Mouse (Mus musculus) WW6 (cell line): ENCODE data around the gene Ddx39.
A peak's percentile ranks its signal among the peaks of the same experiment; 100 is the strongest.

Experiments used
- DNase-seq: peaks from one replicate; pipeline ENCODE4 v3.0.0-alpha.2; 2013; ENCODE audit warnings: low read depth, low spot score

The Ddx39 gene

GRCm38 (mm10) chr8:83715031-83715690 is at the start of gene Ddx39:
Gene Ddx39, plus strand, starts transcription at chr8:83715177.
- DNase-seq = peak; percentile 99

- DNase-seq = no peak
These were observed 48.8 kb upstream of the Ddx39 start, which contains the start of gene Ptger1 for GRCm38 (mm10) chr8:83665969-83666865. Gene Ptger1, plus strand, starts transcription at chr8:83666678.

DNA sequence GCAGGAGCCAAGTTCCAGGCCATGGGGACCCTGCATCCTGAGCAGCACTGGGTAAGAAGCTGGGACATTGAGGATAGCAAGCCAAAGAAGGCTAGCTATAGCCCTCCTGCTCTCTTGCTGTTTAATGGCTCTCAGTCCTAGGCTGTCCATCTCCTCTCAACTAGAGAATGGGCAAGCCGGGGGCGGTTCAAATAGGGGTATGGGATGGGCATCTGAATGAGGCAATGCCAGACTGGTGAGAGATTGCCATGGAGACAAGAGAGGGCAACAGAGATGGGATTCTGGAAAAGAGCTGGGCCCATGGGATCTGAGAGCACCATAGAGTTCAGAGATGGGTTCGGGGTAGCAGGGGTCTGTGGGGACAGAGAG is 48.1 kb upstream of the Ddx39 start:
- DNase-seq = no peak

- no peak for DNase-seq
These were observed 47.5 kb upstream of the Ddx39 start for GRCm38 (mm10) chr8:83667526-83667925.

GRCm38 (mm10) chr8:83668010-83668916 is 46.7 kb upstream of the Ddx39 start:
- peak; percentile 77 for DNase-seq

- DNase-seq = no peak
These were observed 46.0 kb upstream of the Ddx39 start for GRCm38 (mm10) chr8:83669013-83669412.

DNA sequence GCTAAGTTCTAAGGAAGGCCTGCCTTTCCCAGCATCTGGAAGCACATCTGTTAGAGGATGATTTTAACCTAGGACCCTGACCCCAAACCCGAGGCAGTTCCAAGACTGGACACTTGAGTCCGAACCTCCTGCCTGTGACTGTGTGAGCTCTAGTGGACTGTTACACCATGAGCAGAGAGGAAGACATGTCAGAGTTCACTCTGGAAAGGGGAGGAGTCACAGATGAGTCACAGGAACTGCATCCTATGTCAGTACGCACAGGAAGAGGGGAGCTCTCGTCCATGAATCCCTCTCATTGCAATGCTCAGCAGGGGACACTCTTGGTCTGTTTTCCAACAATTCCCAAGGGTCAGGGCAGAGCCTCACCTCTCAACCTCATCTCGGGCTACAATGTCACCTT is 42.0 kb upstream of the Ddx39 start:
- DNase-seq = no peak

DNA sequence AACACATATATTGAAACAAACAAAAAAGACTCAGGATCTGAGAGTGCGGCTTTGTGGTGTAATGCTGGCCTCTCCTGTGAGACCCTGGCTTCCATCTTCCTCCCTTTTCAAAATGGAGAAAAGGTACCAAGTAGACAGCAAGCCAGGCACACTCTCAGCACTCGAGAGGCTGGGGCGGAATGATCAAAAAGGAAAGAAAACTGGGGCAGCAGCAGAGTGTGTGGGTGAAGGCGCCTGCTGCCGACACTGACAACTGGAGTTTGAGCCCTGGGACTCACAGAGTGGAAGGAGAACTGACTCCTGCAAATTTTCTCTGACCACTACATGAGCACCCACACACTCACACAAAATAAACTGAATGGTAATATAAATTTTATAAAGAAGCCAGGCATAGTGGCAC is 40.5 kb upstream of the Ddx39 start:
- no peak for DNase-seq

- no peak for DNase-seq
These were observed 35.1 kb upstream of the Ddx39 start for GRCm38 (mm10) chr8:83679866-83680265.

GRCm38 (mm10) chr8:83680603-83681002 is 34.4 kb upstream of the Ddx39 start:
- DNase-seq = no peak

- DNase-seq = no peak
These were observed 33.9 kb upstream of the Ddx39 start for GRCm38 (mm10) chr8:83681099-83681498.

- no peak for DNase-seq
These were observed 30.5 kb upstream of the Ddx39 start for GRCm38 (mm10) chr8:83684517-83684916.

DNA sequence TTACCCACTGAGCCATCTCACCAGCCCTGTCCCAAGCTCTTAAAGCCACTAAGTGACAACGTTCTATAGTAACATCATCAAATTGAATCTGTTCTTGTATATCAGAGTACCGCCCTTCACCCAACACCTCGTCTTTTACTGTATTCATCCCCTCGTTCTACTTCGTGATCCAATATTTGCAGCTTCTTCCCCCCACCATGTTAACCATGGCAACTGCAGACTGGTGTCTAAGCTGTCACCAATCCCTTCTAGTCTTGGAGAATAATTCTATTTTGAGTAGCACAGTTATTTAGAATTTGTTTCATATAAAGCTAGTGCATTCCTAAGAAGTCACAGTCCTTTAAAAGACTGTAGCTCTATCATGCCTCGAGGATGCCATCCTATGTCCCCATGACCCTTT is 25.7 kb upstream of the Ddx39 start:
- no peak for DNase-seq

- no peak for DNase-seq
These were observed 21.3 kb upstream of the Ddx39 start for GRCm38 (mm10) chr8:83693609-83694236.

DNA sequence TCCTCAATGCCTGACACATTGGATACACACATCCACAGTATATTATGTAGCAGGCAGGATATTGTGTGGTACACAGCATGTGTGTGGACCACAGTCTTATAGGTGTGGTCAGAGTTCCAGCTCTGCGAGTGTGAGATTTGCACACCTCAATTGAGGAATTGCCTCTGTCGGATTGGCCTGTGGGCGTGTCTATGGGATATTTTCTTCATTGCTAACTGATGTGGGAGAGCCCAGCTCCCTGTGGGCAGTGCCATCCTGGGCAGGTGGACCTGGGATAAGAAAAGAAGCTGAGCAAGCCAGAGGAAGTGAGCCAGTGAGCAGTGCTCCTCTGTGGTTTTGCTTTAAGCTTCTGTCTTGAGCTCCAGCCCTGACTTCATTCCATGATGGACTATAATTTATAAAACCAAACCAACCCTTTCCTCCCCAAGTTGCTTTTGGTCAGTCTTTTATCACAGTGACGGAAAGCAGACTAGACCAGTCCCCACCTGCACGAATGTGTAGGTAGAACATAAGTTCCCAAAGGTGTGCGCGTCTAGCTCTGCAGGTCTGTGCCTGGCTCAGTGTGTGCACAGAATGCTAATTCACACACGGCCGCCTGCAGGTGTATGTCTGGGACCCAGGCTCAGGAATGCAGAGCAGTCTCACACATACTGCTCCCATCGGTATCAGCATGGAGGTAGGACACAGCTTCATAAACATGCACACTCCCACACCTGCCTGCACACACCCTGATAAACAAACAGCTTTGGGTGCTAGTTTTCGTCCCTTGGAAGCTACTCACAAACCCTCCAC is 20.4 kb upstream of the Ddx39 start:
- DNase-seq = no peak

DNA sequence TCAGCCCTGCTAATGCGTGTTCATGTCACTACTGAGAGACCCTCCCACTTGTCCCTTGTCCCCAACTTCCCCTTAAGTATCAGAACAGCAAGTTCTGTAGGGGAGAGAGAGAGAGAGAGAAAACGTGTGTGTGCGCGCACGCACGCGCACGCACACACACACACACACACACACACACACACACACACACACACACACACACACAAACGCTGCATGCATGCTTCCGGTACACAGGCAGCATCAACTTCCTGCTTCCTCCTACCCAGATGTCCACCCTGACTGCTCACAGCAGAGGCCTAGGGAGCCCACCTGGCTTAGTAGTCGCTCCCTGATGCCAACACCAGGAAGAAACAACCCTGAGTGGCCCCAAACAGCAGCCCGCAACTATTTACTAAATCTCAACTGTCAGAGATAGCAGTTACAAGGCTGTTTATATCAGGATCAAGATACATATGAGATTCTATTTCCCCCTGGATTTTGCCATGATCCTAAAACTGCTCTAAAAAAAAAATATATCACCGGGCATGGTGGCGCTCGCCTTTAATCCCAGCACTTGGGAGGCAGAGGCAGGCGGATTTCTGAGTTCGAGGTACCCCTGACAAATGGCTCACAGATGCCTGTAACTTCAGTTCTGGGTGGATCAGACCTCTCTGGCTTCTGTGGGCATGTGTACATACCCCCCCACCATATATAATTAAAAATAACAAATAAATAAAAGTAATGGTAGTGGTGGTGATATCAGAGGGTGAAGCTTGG is 19.4 kb upstream of the Ddx39 start:
- DNase-seq = no peak

DNA sequence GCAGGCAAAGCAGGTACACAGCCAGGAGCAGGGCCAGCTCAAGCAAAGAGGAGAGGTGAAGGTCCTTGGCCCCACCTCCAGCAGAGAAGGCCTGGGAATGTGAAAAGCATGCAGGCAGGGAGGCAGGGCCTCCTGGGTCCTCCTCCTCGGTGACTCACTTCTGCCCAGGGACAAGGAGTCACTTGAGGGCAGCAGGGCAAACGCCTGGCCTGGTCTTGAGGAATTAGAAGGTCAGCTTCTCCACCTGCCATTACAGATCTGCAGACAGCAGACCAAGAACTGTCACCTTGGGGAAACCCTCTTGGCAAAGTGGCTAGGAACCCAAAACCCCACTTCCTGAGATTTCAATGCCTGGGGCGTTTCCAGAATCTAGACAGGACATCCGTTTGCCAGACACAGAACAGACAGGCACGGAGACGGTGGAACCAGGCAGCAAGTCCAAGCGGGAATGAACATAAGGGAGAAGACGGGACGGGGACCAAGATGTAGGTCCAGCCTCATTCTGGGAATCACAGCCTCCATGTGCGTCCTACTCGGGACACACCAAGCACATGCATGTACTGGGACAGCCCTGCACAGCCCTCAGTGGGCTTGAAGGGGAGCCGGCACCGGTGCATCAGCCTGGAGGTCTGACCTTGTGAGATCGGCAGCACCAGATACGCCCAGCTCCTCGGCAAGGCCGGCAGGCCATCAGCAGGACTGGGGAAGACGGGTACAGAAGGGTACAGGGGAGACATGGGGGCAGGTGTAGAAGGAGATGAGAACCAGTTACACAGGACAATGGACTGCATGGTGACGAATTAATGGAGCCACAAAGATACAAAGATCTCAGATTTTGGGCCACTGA is 17.4 kb upstream of the Ddx39 start:
- no peak for DNase-seq

GRCm38 (mm10) chr8:83698291-83698660 is 16.7 kb upstream of the Ddx39 start:
- DNase-seq = no peak
